Mouse (Mus musculus) midbrain, embryonic 12.5 days (tissue): ENCODE data around the gene Bud13. TPM values are rescaled to one million over a fixed set of nuclear protein-coding genes. Genes with fewer than 3 reads are reported as not detected.

Source experiments
- ATAC-seq: fragments of 200-750 bp; cut with Nextera tagmentation; 2 replicates; pipeline ENCODE4 v1.8.0; 2017; ENCODE audit warnings: low read depth, moderate TSS enrichment, moderate library complexity; ENCODE audit not compliant: low FRiP score
- H3K27ac ChIP-seq: fragments of 300-500 bp; sonication (generic); replicated peaks from 2 replicates; pipeline ENCODE4 v1.5.1; 2016; ENCODE audit warnings: mild to moderate bottlenecking
- H3K27me3 ChIP-seq: fragments of 300-500 bp; sonication (generic); 2 replicates; pipeline ENCODE4 v1.6.1; 2016; ENCODE audit warnings: mild to moderate bottlenecking
- H3K36me3 ChIP-seq: fragments of 300-500 bp; sonication (generic); 2 replicates; pipeline ENCODE4 v1.6.1; 2016
- H3K4me1 ChIP-seq: fragments of 300-500 bp; sonication (generic); 2 replicates; pipeline ENCODE4 v1.6.1; 2016
- H3K4me2 ChIP-seq: fragments of 300-500 bp; sonication (generic); replicated peaks from 2 replicates; pipeline ENCODE4 v1.6.1; 2016; ENCODE audit warnings: mild to moderate bottlenecking, moderate library complexity
- H3K4me3 ChIP-seq: fragments of 300-500 bp; sonication (generic); 2 replicates; pipeline ENCODE4 v1.5.1; 2016; ENCODE audit warnings: mild to moderate bottlenecking
- H3K9ac ChIP-seq: fragments of 300-500 bp; sonication (generic); replicated peaks from 2 replicates; pipeline ENCODE4 v1.6.1; 2016; ENCODE audit warnings: mild to moderate bottlenecking, moderate library complexity
- H3K9me3 ChIP-seq: fragments of 300-500 bp; sonication (generic); 2 replicates; pipeline ENCODE4 v1.6.1; 2016; ENCODE audit warnings: mild to moderate bottlenecking
- WGBS: fragments of 180-500 bp; shearing (Covaris S2); methylation state at CpG from one replicate; pipeline ENCODE4 v1.1.7; 2016; 5-methylcytosine and 5-hydroxymethylcytosine counted together
- polyA plus RNA-seq: library from polyadenylated mRNA; unstranded; fragments of >200 nt; fragmentation: Nextera tagmentation; extraction: Ambion mirVana; gene quantifications from 2 replicates; pipeline ENCODE4 v1.2.1, GENCODE M21; 2016

Bud13 gene
- polyA plus RNA-seq, 1 experiment from 2014 or later = 24.7 TPM

DNA sequence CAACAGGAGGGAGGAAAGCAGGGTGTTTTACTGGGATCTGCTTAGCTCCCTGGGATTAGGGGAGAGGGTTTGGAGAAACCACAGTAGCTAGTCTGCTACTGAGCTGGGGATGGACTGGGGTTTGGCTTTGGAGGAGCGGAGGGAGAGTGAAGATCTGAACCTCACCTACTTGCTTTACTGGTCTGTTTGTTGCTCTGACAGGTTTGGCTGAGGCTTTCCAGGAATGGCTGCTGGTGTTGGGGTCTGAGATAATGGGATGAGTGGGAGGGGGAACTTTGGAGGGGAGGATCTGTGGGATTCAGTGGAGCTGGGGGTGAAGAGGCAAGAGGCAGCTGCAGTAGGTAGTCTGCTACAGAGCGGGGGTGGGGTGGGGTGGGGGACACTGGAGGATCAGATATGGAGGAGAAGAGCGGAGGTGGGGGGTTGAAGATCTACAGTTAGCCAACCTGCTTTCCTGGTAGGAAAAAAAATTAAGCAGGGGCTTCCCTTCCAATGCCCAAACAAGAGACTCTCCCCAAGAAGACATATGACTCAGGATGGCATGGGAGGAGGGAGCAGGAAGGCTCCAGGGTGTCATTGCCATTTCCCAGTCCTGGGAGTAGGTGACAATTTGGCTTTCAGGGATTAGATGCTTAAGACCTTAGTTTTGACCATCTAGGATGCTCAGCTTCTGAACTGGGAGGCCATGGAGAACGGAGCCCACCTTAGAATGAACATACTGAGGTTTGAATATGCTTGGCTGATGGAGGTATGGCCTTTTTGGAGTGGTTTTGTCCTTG, 63.3 kb downstream of the Bud13 start:
- Histone ChIP-seq H3K4me2 (no peak overlapping the region), H3K9me3 (no peaks in the 10 kb centered on the region), H3K4me3 (no peak overlapping the region), H3K27ac (no peak overlapping the region), H3K9ac (no peak overlapping the region), H3K36me3 (no peaks in the 10 kb centered on the region), H3K4me1 (peaks cover 10% of the 10 kb centered on the region), H3K27me3 (peaks cover 8% of the 10 kb centered on the region; the same call in 1 of the 2 replicates)
- WGBS = 82% methylated on average over 4 of the region's 4 CpGs
- ATAC-seq = no peak

Other genes with a start within 250 kb of the Bud13 start
- 1.3 and 6.7 TPM in 2 replicates for gene Apoa1, start 54.4 kb upstream of the Bud13 start, polyA plus RNA-seq
- not detected in 2 replicates for gene Apoc3, start 47.4 kb upstream of the Bud13 start, polyA plus RNA-seq
- 0.94 TPM in 1 of 2 replicates, not detected in the other for gene Apoa4, start 42.3 kb upstream of the Bud13 start, polyA plus RNA-seq
- gene Apoa5, start 14.4 kb upstream of the Bud13 start, polyA plus RNA-seq = not detected in 2 replicates
- gene Zpr1, start 9.9 kb upstream of the Bud13 start, polyA plus RNA-seq = 58.3 and 63.2 TPM in 2 replicates
- not detected in 2 replicates for gene 4931429L15Rik, start 37.0 kb downstream of the Bud13 start, polyA plus RNA-seq